Mouse (Mus musculus): ENCODE results near the gene Slc37a1.
"Not testable (repeated sequence)": the region's sequence is repeated elsewhere in the genome, so short reads cannot be mapped to it uniquely, and the experiment has no call there.

Slc37a1 gene

DNA sequence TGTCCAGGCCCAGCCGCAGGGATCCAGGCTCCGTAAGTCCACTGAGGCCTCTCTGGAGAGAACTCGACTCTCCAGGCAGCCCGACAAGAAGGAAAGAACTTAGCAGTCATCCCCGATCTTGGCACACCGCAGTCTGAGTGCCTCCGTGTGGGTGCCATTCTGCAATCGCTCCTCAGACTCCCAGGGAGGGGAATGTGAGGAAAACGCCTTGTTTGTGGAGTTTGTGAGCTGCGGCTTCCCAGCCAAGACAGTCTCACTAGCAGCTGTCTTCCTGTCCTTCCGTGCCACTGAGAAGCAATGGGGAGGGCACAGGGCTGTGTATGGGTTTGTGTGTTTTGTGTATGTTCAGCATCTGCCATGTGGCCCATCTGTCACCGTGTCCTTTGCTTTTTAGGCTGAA, 62.8 kb downstream of the Slc37a1 start:
- no peak for DNase-seq (ENCODE audit: extremely low read depth, low read depth)

DNA sequence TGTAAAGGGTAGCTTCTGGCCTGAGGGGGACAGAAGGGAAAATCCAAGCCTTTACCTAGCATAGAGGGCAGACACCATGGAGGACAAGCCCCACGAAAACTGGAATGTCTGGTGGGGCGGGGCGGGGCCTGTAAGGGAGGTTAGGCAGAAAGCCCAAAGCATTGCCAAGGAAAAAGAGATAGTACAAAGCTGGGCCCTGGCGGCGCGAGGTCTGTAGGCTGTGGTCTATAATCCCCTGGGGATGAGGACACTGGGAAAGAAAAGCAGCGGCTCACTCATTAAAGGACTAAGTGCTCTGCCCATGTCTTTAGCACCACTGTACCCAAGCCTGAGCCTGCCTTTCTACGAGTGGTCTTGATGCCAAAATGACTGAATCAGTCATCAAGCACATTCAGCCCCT, 65.4 kb downstream of the Slc37a1 start:
- no peak for DNase-seq (ENCODE audit: extremely low read depth, low read depth)

DNA sequence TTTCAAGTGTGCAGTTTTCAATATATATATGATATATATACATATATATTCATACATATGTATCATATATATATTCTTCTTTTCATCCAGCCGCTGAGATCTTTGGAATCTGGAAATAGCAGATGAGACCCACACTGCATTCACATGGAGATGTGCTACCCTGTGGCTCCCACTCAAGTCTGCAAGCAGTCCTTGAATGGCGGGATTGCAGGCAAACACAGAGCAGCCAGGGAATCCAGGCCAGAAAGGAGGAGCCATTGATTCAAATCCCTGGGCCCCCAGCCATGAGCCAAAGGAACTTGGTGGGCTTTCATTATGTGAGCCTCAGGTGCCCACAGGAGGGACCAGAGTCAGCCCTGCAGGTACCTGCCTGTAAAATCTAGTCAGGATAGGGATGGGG, 66.7 kb downstream of the Slc37a1 start:
- DNase-seq (ENCODE audit: extremely low read depth, low read depth) = no peak

DNA sequence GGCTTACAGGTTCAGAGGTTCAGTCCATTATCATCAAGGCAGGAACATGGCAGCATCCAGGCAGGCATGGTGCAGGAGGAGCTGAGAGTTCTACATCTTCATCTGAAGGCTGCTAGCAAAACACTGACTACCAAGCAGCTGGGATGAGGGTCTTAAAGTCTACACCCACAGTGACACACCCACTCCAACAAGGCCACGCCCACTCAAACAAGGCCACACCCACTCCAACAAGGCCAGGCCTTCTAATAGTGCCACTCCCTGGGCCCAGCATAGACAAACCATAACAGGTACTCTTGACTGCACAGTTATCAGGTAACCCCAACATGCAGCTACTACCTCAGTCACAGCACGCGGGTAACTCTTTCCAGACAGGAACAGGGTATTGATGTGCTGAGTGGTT, 68.1 kb downstream of the Slc37a1 start:
- DNase-seq (ENCODE audit: extremely low read depth, low read depth) = not testable (repeated sequence)

DNA sequence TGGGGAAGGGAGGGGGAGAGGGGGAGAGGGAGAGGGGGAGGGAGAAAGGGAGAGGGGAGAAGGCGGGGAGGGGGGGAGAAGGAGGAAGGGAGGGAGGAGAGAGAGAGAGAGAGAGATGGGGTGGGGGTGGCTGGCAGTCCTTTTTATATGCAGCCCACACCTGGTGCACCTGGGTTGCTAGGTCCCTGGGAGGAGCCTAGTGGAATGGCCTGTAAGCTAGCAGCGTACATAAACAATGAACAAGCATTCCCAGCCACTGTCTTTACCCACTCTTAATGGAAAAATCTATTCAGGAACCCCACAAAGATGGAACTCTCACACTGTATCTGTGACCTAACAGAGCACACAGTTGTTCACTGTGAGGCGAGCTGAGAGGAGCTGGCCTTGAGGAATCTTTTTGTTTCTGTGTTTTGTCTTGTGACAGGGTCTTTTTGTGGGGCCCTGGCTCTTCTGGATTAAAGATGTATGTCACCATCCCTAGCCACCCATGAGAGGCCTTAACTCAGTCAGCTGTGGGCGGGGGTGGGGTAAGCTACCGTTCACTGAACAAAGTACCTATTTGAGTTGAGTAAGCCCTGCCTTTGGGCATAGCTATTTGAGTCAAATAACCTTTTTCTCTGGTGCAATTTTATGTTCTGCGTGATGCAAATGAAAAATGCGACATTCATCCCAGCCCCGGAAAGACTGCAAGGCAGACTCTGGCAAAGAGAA, 69.4 kb downstream of the Slc37a1 start:
- no peak for DNase-seq (ENCODE audit: extremely low read depth, low read depth)

DNA sequence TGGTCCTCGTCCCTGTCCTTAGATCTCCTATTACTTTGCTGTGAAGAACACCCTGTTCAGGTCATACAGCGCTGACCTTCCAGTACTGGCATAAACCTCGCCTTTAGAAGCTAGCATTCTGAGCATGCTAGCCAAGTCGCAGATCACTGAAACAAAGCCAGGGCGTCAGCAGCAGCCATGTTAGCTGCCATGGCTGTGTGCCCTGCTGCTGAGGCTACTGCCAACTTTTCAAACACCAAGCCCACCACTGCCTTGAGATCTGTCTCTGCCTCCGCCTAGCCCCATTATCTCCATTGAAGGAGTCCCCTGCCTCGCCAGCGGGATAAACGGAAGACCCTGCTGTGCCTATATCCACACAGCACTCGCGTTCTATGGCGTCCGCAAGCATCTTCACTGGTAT, 74.0 kb downstream of the Slc37a1 start:
- DNase-seq (ENCODE audit: extremely low read depth, low read depth) = no peak

DNA sequence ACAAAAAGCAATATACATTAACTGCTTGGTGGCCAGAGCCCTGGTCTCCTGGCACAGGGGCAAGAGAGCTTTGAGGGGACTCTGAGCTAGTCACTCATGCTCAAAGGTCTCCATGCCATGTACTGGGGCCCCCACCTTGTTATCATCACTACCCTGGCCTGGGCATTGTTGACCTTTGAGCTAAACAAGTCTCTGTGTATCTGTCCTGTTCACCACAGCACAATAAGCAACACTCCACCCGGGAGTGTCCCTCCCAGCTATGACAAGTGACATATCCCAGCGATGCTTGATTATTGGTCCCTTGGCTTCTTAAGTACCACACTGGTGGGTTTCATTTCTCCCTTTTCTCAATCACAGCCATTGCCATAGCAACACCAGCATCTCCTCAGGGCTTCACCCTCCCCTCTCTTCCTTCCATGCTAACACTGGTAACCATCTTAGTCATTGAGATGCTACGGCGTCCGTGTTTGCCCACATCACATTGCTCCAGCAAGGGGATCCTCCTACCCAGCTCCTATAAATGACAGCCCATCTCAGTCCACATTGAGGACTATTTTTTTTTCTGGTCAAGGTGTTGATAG, 79.1 kb downstream of the Slc37a1 start:
- DNase-seq (ENCODE audit: extremely low read depth, low read depth) = no peak

DNA sequence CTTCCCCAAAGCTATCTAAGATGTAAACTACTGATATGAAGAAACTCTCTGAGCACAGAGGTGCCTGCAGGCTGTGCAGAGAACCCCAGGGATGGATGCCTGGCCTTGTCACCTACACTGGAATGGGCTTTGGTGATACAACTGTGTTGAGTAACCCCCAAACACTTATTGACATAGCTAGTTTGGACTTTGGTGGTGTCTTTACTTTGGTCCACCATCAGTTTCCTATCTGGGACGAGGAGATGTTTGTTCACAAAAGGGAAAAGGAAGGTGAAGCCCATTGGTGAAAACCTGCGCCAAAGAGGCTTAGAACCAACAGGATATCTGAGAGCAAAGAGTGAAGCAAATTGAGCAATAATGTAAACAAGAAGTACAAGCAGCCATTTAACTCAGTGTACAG, 83.6 kb downstream of the Slc37a1 start:
- no peak for DNase-seq (ENCODE audit: extremely low read depth, low read depth)

DNA sequence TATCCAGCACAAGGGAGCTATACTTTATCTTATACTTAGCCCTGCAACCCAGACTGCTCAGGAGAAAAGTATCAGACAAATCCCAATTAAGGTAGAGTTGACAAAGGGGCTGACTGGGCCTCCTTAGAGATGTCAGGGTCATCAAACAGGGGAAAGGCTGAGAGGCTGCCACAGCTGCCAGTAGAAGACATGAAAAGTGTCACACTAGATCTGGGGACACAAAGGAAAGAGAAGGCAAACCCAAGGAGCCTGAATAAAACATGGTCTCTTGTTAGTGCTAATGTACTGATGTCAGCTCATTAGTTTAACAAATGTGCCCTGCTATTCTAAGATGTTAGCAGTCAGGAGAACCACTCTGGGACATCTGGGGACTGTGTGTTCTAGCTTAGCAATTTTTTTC, 84.3 kb downstream of the Slc37a1 start:
- no peak for DNase-seq (ENCODE audit: extremely low read depth, low read depth)

DNA sequence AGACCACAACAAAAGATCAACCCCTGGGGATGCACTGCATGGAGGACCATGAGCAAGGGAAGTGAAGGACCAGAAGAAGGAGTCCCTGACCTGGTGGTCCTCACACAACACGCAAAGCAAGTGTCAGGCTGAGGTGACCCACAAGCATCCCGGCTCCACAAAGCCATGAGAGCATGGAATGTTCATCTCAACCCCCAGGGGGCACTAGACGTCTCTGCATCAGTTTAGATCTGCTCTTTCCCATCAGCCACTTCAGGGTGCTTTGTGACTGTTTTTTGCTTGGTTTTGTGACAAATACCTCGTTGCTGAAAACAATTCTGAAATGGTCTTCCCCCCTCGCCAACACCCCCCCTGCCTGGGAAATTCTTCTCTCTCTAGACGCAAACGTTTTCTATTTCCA, 91.4 kb downstream of the Slc37a1 start:
- DNase-seq (ENCODE audit: extremely low read depth, low read depth) = peak; percentile 20

DNA sequence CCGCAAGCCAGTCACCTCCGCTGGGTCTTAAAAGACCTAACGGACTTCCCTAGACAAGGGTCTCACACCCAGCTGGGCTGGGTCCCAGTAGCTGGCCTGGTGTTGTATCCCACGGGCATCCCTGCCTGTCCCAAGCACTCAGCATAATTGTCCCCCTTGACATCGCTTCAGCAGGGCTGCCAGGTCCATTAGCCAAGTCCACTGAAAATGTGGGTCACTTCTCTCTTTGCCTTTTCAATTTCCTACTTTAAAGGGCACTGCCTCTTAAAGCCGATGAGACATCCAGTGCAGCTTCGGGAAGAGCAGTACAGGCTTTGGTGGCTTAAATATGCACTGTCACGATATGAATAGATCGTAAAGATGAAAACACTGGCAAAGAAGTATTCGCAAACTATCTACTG, 91.8 kb downstream of the Slc37a1 start:
- no peak for DNase-seq (ENCODE audit: extremely low read depth, low read depth)

DNA sequence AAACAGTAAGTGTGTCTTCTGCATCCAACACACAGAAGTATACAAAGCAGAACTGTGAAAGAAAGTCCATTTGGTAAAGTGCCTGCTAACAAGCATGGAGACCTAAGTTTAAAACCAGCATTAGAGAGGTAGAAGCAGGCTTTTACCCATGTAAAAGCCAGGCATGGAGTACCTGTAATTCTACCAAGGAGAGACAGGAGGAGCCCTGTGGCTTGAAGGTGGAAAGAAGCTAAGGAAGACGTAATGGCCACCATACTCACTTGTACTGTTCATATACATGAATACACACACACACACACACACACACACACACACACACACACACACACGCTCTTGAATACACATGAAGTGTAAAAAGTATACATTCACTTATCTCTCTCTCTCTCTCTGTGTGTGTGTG, 92.5 kb downstream of the Slc37a1 start:
- DNase-seq (ENCODE audit: extremely low read depth, low read depth) = no peak

DNA sequence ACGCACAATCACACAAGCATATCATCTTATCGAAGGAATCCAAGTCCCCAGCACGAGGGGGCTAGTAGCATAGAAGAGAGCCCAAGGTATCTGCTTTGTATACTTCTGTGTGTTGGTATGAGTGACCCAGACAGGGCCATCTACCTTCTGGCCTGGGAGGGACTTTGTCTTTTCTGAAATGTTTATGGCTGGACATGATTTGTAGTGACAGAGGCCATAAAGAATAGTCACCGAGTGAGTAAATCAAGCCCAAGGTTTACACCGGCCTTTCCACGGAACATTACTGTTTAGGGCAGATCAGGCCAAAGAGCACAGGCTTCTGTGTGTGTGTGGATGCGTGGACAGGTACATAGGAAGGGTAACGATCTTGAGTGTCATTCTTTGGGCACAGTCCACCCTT, 93.3 kb downstream of the Slc37a1 start:
- DNase-seq (ENCODE audit: extremely low read depth, low read depth) = no peak

DNA sequence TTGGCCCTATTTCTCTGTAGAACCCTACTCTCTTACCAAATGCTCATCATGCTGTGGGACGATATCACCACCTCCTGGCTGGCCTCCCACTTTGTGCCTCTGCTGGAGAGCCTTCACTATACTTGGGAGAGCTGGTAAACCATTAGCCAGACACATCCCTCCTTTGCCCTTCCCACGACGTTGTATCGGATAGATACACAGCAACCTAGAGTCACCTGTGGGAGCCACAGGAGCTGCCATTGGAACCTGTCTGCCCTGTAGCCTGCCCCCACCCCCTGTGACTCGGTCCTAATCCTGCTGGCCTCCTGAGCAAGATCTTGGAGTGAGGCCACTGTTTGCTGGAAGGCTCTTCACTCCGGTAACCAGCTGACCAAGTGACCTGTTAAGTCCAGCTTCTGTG, 96.7 kb downstream of the Slc37a1 start:
- no peak for DNase-seq (ENCODE audit: extremely low read depth, low read depth)

DNA sequence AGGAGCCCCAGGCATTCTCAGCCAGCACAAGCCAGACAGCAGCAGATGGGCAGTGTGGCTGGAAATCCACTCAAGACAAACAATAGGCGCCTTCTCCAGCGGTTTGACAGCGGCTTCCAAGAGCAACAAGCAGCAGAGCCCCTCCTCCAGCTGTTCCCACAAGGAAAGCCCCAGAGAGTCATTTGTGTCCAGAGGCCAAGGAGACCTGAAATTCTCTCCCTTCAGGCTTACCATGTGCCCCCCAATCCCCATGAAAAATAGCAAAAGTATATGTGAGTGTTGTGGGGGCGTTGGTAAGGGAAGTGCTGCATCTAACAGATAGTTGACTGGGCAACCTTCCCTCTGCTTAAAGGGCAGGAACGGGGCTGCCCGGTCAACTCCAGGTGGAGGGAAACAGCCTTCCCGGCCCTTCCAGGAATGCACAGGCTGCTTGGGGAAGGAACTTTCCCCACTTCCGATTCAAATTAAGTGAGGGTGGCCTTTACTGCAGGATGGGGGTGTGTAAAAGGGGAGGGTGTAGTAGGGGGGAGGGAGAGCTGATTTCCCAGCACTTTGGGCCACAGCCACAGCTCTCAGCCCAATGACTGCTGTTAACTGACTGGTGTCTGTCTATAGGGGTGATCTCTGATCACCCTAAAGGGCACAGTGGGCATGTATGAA, 98.5 kb downstream of the Slc37a1 start:
- no peak for DNase-seq (ENCODE audit: extremely low read depth, low read depth)

DNA sequence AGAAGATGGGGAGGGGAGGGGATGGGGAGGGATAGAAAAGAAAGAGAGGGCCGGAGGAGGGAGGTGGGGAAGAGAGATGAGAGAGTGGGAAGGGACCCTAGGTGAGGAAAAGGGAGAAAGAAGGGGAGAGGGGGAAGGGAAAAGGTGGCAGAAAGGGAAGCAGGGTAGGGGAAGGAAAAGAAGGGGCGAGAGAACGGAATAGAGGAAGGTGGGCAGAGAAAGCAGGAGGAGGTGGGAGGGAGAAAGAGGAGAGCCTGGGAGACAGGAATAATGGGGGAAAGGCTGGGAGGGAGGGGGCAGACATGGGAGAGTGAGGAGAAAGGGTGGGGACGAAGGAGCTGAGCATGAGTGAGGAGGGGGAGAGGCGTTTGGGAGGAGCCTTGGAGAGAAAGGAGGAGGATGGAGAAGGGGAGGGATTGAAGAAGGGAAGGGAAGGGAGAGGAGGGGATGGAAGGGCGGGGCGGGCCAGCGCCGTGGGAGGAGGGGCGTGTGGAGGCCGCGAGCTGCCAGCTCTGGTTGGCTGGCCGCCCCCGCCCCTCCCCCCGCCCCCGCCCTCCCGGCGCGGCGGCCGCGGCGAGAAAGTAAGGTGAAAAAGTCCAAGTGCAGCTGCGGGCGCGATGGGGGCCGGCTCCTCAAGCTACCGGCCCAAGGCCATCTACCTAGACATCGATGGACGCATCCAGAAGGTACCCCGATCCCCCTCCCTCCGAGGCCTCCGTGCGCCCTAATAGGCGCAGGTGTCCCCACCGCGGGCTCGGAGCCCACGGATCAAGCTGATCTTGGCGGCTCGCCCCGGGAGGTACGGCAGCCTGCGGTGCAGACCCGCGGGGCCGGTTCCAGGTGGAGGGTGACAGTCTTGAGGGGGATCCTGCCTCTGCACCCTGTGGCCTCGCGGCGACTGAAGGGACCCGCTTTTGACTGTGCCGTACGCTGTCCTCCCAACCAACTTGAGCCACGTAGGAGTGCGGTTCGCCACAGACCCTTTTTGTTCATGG, 99.4 kb downstream of the Slc37a1 start, which contains the start of gene Pde9a:
Gene Pde9a, plus strand, starts transcription at position 540 of the 995 bp plus-strand sequence.
- DNase-seq (ENCODE audit: extremely low read depth, low read depth) = no peak

DNA sequence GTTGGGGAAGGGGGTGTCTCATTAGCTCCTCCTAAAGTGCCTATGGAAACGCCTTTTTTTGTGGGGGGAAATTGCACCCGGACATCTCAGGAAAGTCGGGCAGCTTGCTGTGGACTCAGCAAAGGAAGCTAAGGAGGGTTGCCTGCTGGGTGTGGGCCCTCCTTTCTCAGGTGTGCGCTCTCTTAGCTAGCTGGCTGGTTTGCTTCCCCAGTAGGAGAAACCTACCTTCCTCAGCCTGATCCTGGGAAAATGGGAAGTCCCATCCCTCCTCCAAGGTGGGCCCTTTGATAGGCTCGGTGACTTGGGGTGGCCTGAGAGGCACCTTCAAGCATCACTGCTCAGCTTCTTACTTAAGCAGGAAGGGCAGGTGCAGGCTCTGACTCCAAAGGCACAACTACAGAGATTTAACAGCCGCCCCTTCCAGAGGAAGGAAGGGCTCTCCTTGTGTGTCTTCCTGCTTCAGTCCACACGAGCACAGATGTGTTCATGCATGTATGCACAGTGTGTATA, 100.2 kb downstream of the Slc37a1 start:
- DNase-seq (ENCODE audit: extremely low read depth, low read depth) = no peak

DNA sequence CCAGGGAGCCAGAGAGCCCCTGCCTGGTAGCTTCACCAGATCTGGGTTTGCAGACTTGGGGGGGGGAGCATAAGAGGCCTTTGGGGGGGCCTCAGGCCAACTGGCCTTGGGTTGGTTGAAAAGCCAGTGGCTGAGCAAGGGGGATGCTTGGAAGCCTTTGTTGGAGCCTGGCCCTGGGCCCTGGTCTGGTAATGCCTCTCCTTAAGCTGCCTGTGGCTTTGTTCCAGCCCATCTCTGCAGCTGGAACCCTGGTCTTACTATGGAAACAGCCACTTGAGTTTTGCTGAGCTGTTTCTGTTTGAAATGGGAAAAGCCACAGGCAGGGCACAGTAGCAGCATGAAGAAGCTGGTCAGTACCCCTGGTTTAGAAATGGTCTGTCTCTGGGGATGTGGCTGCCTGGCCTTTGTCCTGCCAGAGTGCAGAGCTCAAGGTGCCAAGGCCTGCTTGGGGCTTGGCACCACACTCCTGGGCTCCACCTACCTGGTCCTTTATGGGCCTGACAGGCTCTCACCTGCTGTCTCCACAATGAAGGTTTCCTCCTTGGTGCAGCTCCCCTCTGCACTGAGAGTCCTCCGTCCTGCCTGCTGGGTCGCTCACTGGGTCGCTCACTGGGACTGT, 102.9 kb downstream of the Slc37a1 start:
- no peak for DNase-seq (ENCODE audit: extremely low read depth, low read depth)

DNA sequence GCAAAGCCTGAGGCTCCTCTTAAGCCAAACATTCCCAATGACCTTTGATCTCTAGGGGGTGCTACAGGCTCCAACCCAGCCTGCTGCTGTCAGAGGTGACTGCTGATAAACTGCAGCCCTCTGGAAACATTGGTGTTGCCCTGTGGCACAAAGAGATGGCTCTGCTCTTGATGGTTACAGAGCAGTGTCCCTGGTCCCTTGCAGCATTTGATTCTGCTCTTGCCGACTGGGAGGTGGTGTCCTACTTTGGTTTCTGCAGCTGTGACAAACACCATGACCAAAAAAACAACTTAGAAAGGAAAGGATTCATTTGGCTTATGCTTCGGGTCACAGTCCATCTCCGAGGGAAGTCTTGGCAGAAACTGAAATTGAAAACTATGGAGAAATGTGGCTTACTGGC, 104.9 kb downstream of the Slc37a1 start:
- no peak for DNase-seq (ENCODE audit: extremely low read depth, low read depth)

DNA sequence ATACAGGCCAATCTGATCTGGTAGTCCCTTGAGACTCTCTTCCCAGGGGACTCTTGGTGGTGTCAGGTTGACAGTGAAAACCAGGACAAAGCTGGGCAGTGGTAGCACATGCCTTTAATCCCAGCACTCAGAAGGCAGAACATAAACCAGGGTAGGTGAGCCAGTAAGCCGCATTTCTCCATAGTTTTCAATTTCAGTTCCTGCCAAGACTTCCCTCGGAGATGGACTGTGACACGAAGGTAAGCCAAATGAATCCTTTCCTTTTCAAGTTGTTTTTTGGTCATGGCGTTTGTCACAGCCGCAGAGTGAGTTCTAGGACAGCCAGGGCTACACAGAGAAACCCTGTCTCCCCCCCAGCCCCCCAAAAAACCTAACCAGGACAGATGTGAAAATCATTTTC, 105.4 kb downstream of the Slc37a1 start:
- no peak for DNase-seq (ENCODE audit: extremely low read depth, low read depth)

DNA sequence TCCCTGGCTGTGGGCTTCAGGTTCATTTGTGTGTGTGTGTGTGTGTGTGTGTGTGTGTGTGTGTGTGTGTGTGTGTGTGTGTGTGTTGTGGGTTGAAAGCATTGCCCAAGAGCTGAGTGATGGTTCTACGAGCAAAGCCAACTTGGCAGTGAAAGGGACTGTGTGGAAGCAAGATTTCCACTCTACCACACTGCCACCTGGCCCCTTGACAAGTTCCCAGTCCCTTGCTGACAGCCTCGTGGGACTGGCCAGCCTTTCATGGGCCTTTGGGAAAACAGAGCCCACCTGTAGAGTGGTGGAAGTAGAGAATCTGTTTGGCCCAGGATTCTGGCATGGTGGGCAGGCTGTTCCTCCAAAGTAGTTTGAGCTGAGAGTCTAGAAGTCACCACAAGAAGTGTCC, 107.2 kb downstream of the Slc37a1 start:
- DNase-seq (ENCODE audit: extremely low read depth, low read depth) = no peak
